Mouse (Mus musculus): ENCODE measurements around the gene Naglu. TPM values are rescaled to one million over a fixed set of nuclear protein-coding genes. Genes with fewer than 3 reads are reported as not detected.

The Naglu gene
- polyA plus RNA-seq, 1 experiment, result 12.5 TPM

- DNase-seq (ENCODE audit: low read depth), result no peak
- TF ChIP-seq POLR2A (IDR thresholded peaks at IDR 0.05; ENCODE audit: borderline replicate concordance, extremely low read depth, insufficient read depth, insufficient read length, poor library complexity, severe bottlenecking) (no peak), CTCF (IDR thresholded peaks at IDR 0.05; ENCODE audit: borderline replicate concordance, extremely low read depth, insufficient read depth, insufficient read length) (no peak)
Observed at GRCm38 (mm10) chr11:101086323-101086674, 16.5 kb downstream of the Naglu start.

GRCm38 (mm10) chr11:101086756-101087681 lies 17.2 kb downstream of the Naglu start, which contains the start of gene Mlx:
Mlx (plus strand) TSS chr11:101087277.
- DNase-seq (ENCODE audit: low read depth), result peak; percentile 97
- TF ChIP-seq POLR2A (IDR thresholded peaks at IDR 0.05; ENCODE audit: borderline replicate concordance, extremely low read depth, insufficient read depth, insufficient read length, poor library complexity, severe bottlenecking), result peak; percentile 38; the same call in 1 of the 2 replicates
- TF ChIP-seq CTCF (IDR thresholded peaks at IDR 0.05; ENCODE audit: borderline replicate concordance, extremely low read depth, insufficient read depth, insufficient read length), result no peak

- no peak for DNase-seq (ENCODE audit: low read depth)
- no peak for TF ChIP-seq CTCF (IDR thresholded peaks at IDR 0.05; ENCODE audit: borderline replicate concordance, extremely low read depth, insufficient read depth, insufficient read length)
- no peak for TF ChIP-seq POLR2A (IDR thresholded peaks at IDR 0.05; ENCODE audit: borderline replicate concordance, extremely low read depth, insufficient read depth, insufficient read length, poor library complexity, severe bottlenecking)
Observed at GRCm38 (mm10) chr11:101087682-101088055, 17.9 kb downstream of the Naglu start.

- TF ChIP-seq CTCF (IDR thresholded peaks at IDR 0.05; ENCODE audit: borderline replicate concordance, extremely low read depth, insufficient read depth, insufficient read length) (no peak), POLR2A (IDR thresholded peaks at IDR 0.05; ENCODE audit: borderline replicate concordance, extremely low read depth, insufficient read depth, insufficient read length, poor library complexity, severe bottlenecking) (no peak)
Observed at GRCm38 (mm10) chr11:101089931-101090330, 20.1 kb downstream of the Naglu start.

GRCm38 (mm10) chr11:101094930-101095313 lies 25.1 kb downstream of the Naglu start:
- TF ChIP-seq POLR2A (IDR thresholded peaks at IDR 0.05; ENCODE audit: borderline replicate concordance, extremely low read depth, insufficient read depth, insufficient read length, poor library complexity, severe bottlenecking) (no peak), CTCF (IDR thresholded peaks at IDR 0.05; ENCODE audit: borderline replicate concordance, extremely low read depth, insufficient read depth, insufficient read length) (no peak)
- DNase-seq (ENCODE audit: low read depth), result no peak

More at GRCm38 (mm10) chr11:101089931-101090330, 20.1 kb downstream of the Naglu start:
- no peak for DNase-seq (ENCODE audit: low read depth)

- TF ChIP-seq POLR2A (IDR thresholded peaks at IDR 0.05; ENCODE audit: borderline replicate concordance, extremely low read depth, insufficient read depth, insufficient read length, poor library complexity, severe bottlenecking) (no peak; the same call in 1 of the 2 replicates), CTCF (IDR thresholded peaks at IDR 0.05; ENCODE audit: borderline replicate concordance, extremely low read depth, insufficient read depth, insufficient read length) (peak; percentile 74)
- DNase-seq (ENCODE audit: low read depth), result peak; percentile 98
Observed at GRCm38 (mm10) chr11:101095314-101096024, 25.7 kb downstream of the Naglu start, which contains the start of gene Psmc3ip. Psmc3ip (minus strand) TSS chr11:101095436.

GRCm38 (mm10) chr11:101098231-101098630 lies 28.4 kb downstream of the Naglu start:
- TF ChIP-seq CTCF (IDR thresholded peaks at IDR 0.05; ENCODE audit: borderline replicate concordance, extremely low read depth, insufficient read depth, insufficient read length) (no peak), POLR2A (IDR thresholded peaks at IDR 0.05; ENCODE audit: borderline replicate concordance, extremely low read depth, insufficient read depth, insufficient read length, poor library complexity, severe bottlenecking) (no peak)
- DNase-seq (ENCODE audit: low read depth), result no peak

- TF ChIP-seq CTCF (IDR thresholded peaks at IDR 0.05; ENCODE audit: borderline replicate concordance, extremely low read depth, insufficient read depth, insufficient read length), result no peak
- no peak for DNase-seq (ENCODE audit: low read depth)
Observed at GRCm38 (mm10) chr11:101103011-101103410, 33.2 kb downstream of the Naglu start.

GRCm38 (mm10) chr11:101109351-101109750 lies 39.5 kb downstream of the Naglu start:
- TF ChIP-seq POLR2A (IDR thresholded peaks at IDR 0.05; ENCODE audit: borderline replicate concordance, extremely low read depth, insufficient read depth, insufficient read length, poor library complexity, severe bottlenecking), result no peak
- no peak for TF ChIP-seq CTCF (IDR thresholded peaks at IDR 0.05; ENCODE audit: borderline replicate concordance, extremely low read depth, insufficient read depth, insufficient read length)
- no peak for DNase-seq (ENCODE audit: low read depth)

- DNase-seq (ENCODE audit: low read depth), result no peak
- TF ChIP-seq POLR2A (IDR thresholded peaks at IDR 0.05; ENCODE audit: borderline replicate concordance, extremely low read depth, insufficient read depth, insufficient read length, poor library complexity, severe bottlenecking) (no peak), CTCF (IDR thresholded peaks at IDR 0.05; ENCODE audit: borderline replicate concordance, extremely low read depth, insufficient read depth, insufficient read length) (no peak)
Observed at GRCm38 (mm10) chr11:101110708-101111107, 40.9 kb downstream of the Naglu start.

GRCm38 (mm10) chr11:101111178-101111577 lies 41.4 kb downstream of the Naglu start:
- no peak for DNase-seq (ENCODE audit: low read depth)
- TF ChIP-seq POLR2A (IDR thresholded peaks at IDR 0.05; ENCODE audit: borderline replicate concordance, extremely low read depth, insufficient read depth, insufficient read length, poor library complexity, severe bottlenecking), result no peak
- TF ChIP-seq CTCF (IDR thresholded peaks at IDR 0.05; ENCODE audit: borderline replicate concordance, extremely low read depth, insufficient read depth, insufficient read length), result no peak

All from brain, embryonic 14.5 days (tissue).